Mouse (Mus musculus) NIH3T3 (cell line): ENCODE measurements around the gene Nr2e1.
A peak's percentile ranks its signal among the peaks of the same experiment; 100 is the strongest.

Experiments
- DNase-seq: peaks from one replicate; pipeline ENCODE4 v3.0.0-alpha.2; 2012; ENCODE audit warnings: low read depth

Nr2e1 gene

GRCm38 (mm10) chr10:42587961-42588750, 4.7 kb upstream of the Nr2e1 start:
- DNase-seq, result no peak

- no peak for DNase-seq
Observed at GRCm38 (mm10) chr10:42585596-42586305, 2.3 kb upstream of the Nr2e1 start.

GRCm38 (mm10) chr10:42585156-42585555, 1.7 kb upstream of the Nr2e1 start:
- DNase-seq, result no peak

- no peak for DNase-seq
Observed at GRCm38 (mm10) chr10:42584436-42584983, 1.1 kb upstream of the Nr2e1 start.

- DNase-seq, result no peak
Observed at GRCm38 (mm10) chr10:42583902-42584435, 537 bp upstream of the Nr2e1 start.

GRCm38 (mm10) chr10:42582566-42583110, 794 bp downstream of the Nr2e1 start:
- no peak for DNase-seq

- no peak for DNase-seq
Observed at GRCm38 (mm10) chr10:42581694-42582565, 1.5 kb downstream of the Nr2e1 start.

GRCm38 (mm10) chr10:42580951-42581277, 2.5 kb downstream of the Nr2e1 start:
- DNase-seq, result no peak

- no peak for DNase-seq
Observed at GRCm38 (mm10) chr10:42580131-42580950, 3.1 kb downstream of the Nr2e1 start.

- no peak for DNase-seq
Observed at GRCm38 (mm10) chr10:42579475-42580130, 3.8 kb downstream of the Nr2e1 start.

GRCm38 (mm10) chr10:42578698-42579474, 4.5 kb downstream of the Nr2e1 start:
- no peak for DNase-seq

GRCm38 (mm10) chr10:42578281-42578675, 5.2 kb downstream of the Nr2e1 start:
- DNase-seq, result no peak

GRCm38 (mm10) chr10:42577525-42578280, 5.7 kb downstream of the Nr2e1 start:
- DNase-seq, result no peak

GRCm38 (mm10) chr10:42574639-42575038, 8.8 kb downstream of the Nr2e1 start:
- peak; percentile 39 for DNase-seq

- DNase-seq, result no peak
Observed at GRCm38 (mm10) chr10:42572971-42573370, 10.5 kb downstream of the Nr2e1 start.

- no peak for DNase-seq
Observed at GRCm38 (mm10) chr10:42572567-42572966, 10.9 kb downstream of the Nr2e1 start.

- peak; percentile 66 for DNase-seq
Observed at GRCm38 (mm10) chr10:42562272-42562671, 21.2 kb downstream of the Nr2e1 start.

GRCm38 (mm10) chr10:42559581-42560200, 23.7 kb downstream of the Nr2e1 start:
- DNase-seq, result no peak
